Mouse (Mus musculus) ES-E14 (cell line): Measurements from ENCODE around the gene Gm21083.
"Not testable (repeated sequence)": the region's sequence is repeated elsewhere in the genome, so short reads cannot be mapped to it uniquely, and the experiment has no call there.

Source experiments
- CHD2 ChIP-seq: IDR thresholded peaks from 2 replicates; pipeline ENCODE4 v1.6.1; 2014; ENCODE audit warnings: mild to moderate bottlenecking, low read depth, low read length, inconsistent platforms
- MAFK ChIP-seq: IDR thresholded peaks from 2 replicates; pipeline ENCODE4 v1.6.1; 2014; ENCODE audit warnings: mild to moderate bottlenecking, low read depth, low read length, inconsistent platforms; ENCODE audit not compliant: insufficient read depth
- ZC3H11A ChIP-seq: IDR thresholded peaks from 2 replicates; pipeline ENCODE4 v1.6.1; 2012; ENCODE audit warnings: low read depth, mild to moderate bottlenecking, inconsistent platforms, low read length, borderline replicate concordance

DNA sequence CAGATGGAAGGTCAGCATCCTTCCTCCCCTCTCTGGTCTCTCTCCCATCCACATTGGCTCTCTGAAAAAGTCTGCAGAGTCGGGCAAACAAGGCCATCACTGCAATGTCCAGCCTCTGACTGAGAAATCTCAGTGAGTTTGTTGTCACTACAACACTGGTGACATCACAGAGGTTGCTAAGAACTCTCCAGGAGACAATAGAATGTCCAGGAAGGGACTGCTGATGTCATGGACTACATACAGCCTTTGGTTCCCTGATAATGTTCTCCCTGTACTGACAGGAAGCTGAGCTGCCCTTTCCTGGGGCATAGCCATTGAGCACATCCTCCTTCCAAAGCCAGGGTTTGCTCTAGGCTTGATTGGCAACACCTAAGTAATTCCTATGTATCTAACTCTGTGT, 48.0 kb upstream of the Gm21083 start, which contains the start of gene Gm21190:
- not testable (repeated sequence) for TF ChIP-seq ZC3H11A, MAFK, CHD2
